Mouse (Mus musculus) adrenal gland, adult (tissue): Measurements from ENCODE around the gene B4galt2.

Source experiments
- DNase-seq, 2 experiments: peaks; one replicate each; pipeline ENCODE4 v3.0.0; 2022 to 2023; ENCODE audit warnings: low spot score in 1 of 2; ENCODE audit not compliant: inconsistent age in 2 of 2

The B4galt2 gene

DNA sequence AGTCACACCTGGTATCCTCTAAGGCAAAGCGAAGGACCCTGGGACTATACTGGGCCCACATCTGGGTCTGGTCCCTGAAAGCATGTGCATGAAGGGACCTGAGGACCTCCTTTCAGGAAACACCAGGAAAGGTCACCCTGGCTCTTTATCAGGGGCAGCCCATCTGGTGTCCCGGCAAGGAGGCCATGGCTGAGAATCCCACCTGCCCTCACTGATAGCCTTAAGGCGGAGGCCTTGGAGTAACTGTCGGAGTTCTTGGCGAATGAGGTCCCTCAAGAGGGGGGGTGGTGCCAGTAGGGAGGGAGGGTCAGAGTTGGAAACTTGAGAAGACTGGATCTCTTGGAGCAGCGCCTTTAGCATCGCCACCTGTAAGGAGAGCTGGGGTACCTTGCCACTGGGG, 11.5 kb downstream of the B4galt2 start:
- peak in 1 of 2 experiments; percentile 33 for DNase-seq

DNA sequence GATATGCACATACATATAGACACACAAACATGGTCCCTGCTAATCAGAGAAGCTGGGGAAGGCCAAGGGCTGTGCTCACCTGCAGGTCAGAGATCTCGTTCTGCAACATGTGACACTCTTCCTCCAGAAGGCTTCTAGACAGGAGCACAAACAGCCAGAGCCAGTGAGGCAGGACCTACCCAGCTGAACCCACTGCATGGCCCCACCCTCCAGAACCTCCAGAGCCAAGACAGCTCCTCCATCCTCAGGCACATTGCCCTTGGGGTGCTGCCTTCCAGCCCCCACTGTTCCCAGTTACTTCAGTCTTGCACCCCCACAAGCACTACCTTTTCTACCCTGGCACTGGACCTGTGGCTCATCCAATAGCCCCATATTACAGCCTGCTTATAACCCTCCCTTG, 12.8 kb downstream of the B4galt2 start:
- no peak for DNase-seq

DNA sequence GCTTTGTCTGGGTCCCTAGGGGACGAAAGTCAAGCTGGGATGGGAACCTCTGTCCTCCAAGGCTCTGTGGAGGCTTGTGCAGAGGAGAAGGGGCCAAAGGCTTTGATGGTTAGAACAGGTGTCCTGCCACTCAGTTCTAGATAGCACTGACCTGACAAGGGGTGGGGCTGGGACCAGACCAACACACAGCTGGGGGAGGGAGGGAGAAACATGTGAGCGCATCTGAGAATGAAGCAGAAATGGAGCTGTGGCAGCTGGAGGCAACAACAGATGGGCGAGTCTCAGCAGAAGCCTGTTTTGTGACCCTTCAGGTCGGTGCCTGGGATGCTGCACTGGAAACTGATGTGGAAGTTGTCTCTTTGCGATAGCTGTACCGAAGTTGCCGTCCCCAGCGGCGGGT, 14.0 kb downstream of the B4galt2 start:
- no peak for DNase-seq

- peak; percentile 60 to 80 for DNase-seq
Observed at GRCm38 (mm10) chr4:117867823-117868222, 15.5 kb downstream of the B4galt2 start.

DNA sequence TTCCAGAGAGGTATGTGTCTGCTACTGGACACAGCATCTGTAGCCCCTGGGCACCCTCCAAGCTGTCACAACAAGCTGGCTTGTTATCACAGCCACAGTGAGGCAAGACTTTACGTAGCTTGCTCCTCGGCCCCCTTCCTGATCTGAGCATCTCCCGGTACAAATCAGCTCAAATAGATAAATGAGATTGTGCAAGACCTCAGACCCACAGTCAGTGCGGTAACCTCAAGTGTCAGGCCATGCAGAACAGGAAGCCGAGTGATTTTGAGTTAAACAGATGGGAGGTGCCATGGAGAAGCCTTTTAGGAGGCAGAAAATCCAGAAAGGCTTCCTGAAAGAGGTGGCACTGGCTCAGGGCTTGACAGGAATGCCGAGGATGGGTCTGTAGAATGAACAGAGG, 16.3 kb downstream of the B4galt2 start:
- no peak for DNase-seq

- peak; percentile 92 to 96 for DNase-seq
Observed at GRCm38 (mm10) chr4:117866083-117866482, 17.2 kb downstream of the B4galt2 start.

GRCm38 (mm10) chr4:117862823-117863222, 20.5 kb downstream of the B4galt2 start:
- peak; percentile 50 to 70 for DNase-seq

DNA sequence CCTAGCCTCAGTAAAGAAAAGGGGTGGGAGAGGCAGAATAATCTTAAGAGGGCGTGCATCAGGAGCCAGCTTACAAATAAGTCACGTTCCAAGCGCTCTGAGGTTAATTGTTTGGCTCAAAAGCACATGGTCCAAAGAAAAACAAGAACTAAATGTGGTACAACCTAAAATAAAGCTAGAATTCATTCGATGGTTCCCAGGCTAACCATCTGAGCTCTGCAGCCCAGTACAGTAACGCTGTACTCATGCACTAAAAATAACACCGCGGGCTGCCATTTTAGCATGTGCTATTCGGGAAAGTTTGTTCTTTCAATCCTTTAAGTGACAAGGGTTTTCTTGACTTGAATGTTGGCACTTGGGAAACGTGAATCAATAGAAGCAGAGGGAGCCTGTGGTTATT, 22.7 kb downstream of the B4galt2 start:
- DNase-seq = no peak

- DNase-seq = peak; percentile 64 to 82
Observed at GRCm38 (mm10) chr4:117858794-117859193, 24.5 kb downstream of the B4galt2 start.

DNA sequence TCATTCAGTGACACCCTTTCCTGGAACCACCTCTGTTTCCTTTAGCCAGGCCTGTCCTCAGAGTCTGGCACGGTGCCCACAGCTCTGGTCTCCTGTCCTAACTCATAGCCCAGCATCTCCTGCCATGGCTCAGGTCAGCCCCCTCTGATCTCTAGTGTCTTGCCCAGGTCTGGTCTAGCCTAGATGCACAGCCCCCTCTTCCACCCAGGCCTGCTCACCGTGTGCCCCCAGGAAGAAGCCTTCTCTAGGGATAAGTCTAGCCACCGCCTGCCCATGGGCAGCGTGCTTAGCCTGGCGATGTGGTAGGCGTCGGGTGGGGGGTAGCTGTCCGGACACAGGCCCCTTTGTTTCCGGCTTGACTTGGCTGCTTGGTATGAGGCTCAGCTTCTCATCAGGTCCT, 28.1 kb downstream of the B4galt2 start:
- DNase-seq = no peak

DNA sequence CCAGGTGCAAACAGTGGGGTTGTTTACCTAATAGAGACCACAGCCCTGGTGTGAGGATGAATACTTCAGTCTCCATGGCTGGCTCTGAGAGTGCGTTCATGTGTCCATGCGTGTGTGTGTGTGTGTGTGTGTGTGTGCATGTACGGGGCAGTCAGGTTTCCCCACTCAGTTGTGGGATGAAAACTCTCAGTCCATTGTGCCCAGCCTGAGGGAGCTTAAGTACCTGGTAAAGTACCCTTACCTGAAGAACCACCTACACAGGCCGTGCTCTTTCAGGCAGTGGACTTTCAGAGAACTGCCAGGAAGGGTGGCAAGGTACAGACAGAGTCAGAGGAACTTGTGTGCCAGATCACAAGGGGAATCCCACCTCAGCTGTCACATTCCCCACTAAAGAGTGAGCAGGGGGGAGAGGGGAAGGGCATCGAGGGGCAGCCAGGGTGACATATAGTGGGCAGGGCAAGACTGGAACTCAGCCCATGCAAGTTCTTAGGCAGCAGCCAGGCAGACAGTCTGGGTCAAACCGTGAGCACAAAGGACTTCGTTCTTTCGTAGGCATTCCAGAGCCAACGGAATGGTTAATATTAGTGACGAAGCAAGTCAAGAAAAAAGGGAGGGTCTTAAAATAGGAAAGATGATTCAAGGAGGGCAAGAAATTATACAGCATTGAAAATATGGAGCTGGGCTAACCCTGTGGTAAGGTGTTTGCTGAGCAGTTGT, 31.0 kb downstream of the B4galt2 start:
- no peak for DNase-seq

- DNase-seq = no peak
Observed at GRCm38 (mm10) chr4:117850871-117851270, 32.4 kb downstream of the B4galt2 start.

- DNase-seq = no peak
Observed at GRCm38 (mm10) chr4:117850176-117850575, 33.1 kb downstream of the B4galt2 start.

DNA sequence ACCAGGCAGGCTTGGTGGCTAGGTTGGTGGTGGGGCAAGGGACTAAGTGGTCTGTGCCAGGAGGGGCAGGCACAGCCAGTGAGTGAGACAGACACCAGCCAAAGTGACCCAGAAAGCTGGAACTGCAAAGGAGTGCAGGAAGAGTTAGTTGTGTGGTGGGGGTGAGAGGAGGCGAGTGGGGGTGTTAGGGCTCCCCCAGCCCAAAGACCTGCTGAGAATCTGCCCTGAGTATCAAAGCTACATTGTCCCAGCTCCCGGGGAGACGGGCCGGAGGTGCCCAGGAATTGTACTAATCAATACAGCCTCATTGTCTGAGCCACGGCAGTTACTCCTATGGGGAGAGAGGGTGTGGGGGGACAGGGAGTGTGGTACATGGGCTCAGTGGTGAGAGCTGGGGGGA, 33.8 kb downstream of the B4galt2 start:
- DNase-seq = peak in 1 of 2 experiments; percentile 17

DNA sequence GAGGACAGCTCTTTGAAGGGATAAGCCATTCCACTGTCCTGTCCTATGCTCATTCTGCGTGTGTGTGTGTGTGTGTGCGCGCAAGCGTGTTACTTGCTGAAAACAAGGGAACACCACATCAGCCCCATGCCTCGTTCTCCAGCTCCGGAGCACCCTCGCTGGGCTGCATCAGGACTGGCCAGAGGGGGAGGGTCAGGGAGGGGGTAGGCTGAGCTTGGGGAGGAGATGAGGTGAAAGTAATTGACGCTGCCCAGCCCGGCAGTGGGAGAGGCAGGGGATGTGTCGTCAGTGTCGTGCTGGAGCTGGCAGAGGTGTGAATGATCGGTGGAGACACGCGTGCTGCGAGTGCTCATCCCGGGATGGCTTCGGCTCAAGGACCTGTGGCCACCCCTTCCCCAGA, 34.2 kb downstream of the B4galt2 start:
- DNase-seq = peak in 1 of 2 experiments; percentile 18

GRCm38 (mm10) chr4:117847011-117847410, 36.3 kb downstream of the B4galt2 start:
- peak in 1 of 2 experiments; percentile 40 for DNase-seq

GRCm38 (mm10) chr4:117846261-117846660, 37.0 kb downstream of the B4galt2 start:
- DNase-seq = no peak

GRCm38 (mm10) chr4:117845316-117845715, 38.0 kb downstream of the B4galt2 start:
- no peak for DNase-seq

DNA sequence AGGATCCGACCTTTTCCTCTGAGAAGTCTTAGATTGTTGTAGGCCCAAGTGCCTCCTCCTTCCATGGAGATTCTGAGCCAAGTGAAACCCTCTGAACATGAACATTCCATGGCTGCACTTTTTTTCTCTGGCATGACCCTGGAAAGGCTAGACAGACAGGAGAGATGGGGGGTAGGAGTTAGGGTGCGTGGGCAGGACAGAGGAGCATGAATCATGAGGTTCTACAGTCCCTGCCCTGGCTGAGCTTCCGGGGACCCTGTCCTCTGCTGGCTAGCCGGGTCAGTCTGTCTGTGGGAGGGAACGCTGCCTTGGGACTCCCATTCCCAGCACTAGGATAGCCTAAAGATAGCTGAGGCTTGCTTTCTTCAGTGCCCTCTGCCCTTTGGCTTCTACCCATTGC, 38.8 kb downstream of the B4galt2 start:
- DNase-seq = peak in 1 of 2 experiments; percentile 60

GRCm38 (mm10) chr4:117843101-117843500, 40.2 kb downstream of the B4galt2 start:
- no peak for DNase-seq

DNA sequence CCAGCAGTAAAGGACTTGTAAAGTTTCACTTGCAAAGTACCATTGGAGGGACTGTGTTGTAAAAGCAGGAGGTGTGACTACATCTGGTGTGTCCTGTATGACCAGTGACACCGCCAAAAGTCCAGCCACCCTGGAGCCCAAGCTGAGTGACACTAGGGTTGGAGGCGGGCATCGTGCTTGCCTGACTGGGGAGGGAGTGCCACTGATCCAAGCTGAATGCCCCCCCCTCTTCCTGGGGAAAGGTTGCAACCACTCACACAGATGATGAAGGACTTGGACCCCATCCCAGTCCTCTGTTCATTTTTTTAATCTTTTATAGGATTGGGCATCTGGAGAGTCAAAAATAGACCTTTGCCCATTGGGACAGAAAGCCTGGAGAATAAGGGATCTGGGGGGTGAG, 41.7 kb downstream of the B4galt2 start:
- no peak for DNase-seq

GRCm38 (mm10) chr4:117840821-117841220, 42.5 kb downstream of the B4galt2 start:
- DNase-seq = no peak

DNA sequence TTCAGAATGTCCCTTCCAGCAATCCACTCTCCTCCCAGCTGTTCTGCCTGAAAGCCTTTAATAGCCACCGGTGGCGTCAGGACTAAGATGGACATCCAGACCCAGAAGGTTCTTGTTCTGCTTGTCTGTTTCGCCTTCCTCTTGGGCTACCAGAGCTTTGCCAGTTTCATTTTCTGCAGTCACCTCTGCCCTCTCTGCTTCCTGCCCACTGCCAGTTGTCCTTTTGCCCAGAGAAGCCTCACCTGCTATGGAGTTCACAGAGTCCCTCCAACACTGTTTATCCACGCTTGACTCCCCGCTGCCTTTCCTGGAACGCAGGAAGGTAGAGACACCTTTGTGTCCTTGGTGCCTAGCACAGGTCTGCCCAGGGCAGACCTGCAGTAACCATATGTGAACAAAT, 43.9 kb downstream of the B4galt2 start:
- no peak for DNase-seq
